Mouse (Mus musculus) stomach, embryonic 14.5 days (tissue): ENCODE data around the gene Ern1. TPM values are rescaled to one million over a fixed set of nuclear protein-coding genes. Genes with fewer than 3 reads are reported as not detected.

ENCODE experiments used
- ATAC-seq: fragments of 200-750 bp; cut with Nextera tagmentation; 2 replicates; pipeline ENCODE4 v1.8.0; 2017; ENCODE audit warnings: low read depth, moderate TSS enrichment; ENCODE audit not compliant: insufficient number of reproducible peaks, insufficient read depth, low FRiP score
- H3K27ac ChIP-seq: fragments of 300-500 bp; sonication (generic); 2 replicates; pipeline ENCODE4 v1.5.1; 2014; ENCODE audit warnings: mild to moderate bottlenecking, low read length, moderate library complexity, mixed read lengths
- H3K27me3 ChIP-seq: fragments of 300-500 bp; sonication (generic); 2 replicates; pipeline ENCODE4 v1.6.1; 2014; ENCODE audit warnings: low read length, control low read depth, mixed read lengths; ENCODE audit not compliant: control insufficient read depth, insufficient read depth
- H3K36me3 ChIP-seq: fragments of 300-500 bp; sonication (generic); 2 replicates; pipeline ENCODE4 v1.6.1; 2014; ENCODE audit warnings: mild to moderate bottlenecking, control low read depth, low read length, moderate library complexity, mixed read lengths; ENCODE audit not compliant: control insufficient read depth, insufficient read depth
- H3K4me1 ChIP-seq: fragments of 300-500 bp; sonication (generic); 2 replicates; pipeline ENCODE4 v1.6.1; 2014; ENCODE audit warnings: low read length, control low read depth, mixed read lengths; ENCODE audit not compliant: control insufficient read depth, insufficient read depth
- H3K4me2 ChIP-seq: fragments of 300-500 bp; sonication (generic); replicated peaks from 2 replicates; pipeline ENCODE4 v1.6.1; 2014; ENCODE audit warnings: low read depth, low read length, control low read depth
- H3K4me3 ChIP-seq: fragments of 300-500 bp; sonication (generic); 2 replicates; pipeline ENCODE4 v1.5.1; 2014; ENCODE audit warnings: low read depth, low read length, control low read depth
- H3K9ac ChIP-seq: fragments of 300-500 bp; sonication (generic); replicated peaks from 2 replicates; pipeline ENCODE4 v1.6.1; 2014; ENCODE audit warnings: low read depth, mild to moderate bottlenecking, control low read depth, low read length, moderate library complexity, mixed read lengths
- H3K9me3 ChIP-seq: fragments of 300-500 bp; sonication (generic); 2 replicates; pipeline ENCODE4 v1.6.1; 2016; ENCODE audit warnings: low read depth, low read length, control low read depth; ENCODE audit not compliant: control insufficient read depth
- WGBS: fragments of 180-500 bp; shearing (Covaris S2); extraction: QIAGEN DNeasy Blood & Tissue Kit; methylation state at CpG from one replicate; pipeline ENCODE4 v1.1.7; 2014; 5-methylcytosine and 5-hydroxymethylcytosine counted together
- polyA plus RNA-seq: library from polyadenylated mRNA; unstranded; fragments of >200 nt; fragmentation: Nextera tagmentation; extraction: Ambion mirVana; gene quantifications from 2 replicates; pipeline ENCODE4 v1.2.1, GENCODE M21; 2014

Ern1 gene
- polyA plus RNA-seq, 1 experiment from 2014 or later: 7.6 TPM

GRCm38 (mm10) chr11:106489036-106489693 lies 1.5 kb upstream of the Ern1 start:
- WGBS: 57% methylated on average over 7 of the region's 7 CpGs

GRCm38 (mm10) chr11:106488126-106488561 lies 492 bp upstream of the Ern1 start:
- Histone ChIP-seq H3K9me3 (no peaks in the 10 kb centered on the region), H3K36me3 (no peaks in the 10 kb centered on the region), H3K4me3 (peak overlapping the region; percentile 90), H3K27ac (peak overlapping the region; percentile 81), H3K4me1 (peaks cover 6% of the 10 kb centered on the region; the same call in 1 of the 2 replicates), H3K27me3 (no peaks in the 10 kb centered on the region), H3K9ac (no peak overlapping the region), H3K4me2 (peak overlapping the region; percentile 75)
- WGBS: 6% methylated on average over 17 of the region's 17 CpGs
- peak; percentile 50; the same call in 1 of the 2 replicates for ATAC-seq

More at GRCm38 (mm10) chr11:106489036-106489693, 1.5 kb upstream of the Ern1 start:
- H3K9ac ChIP-seq: no peak overlapping the region
- H3K4me3 ChIP-seq: no peak overlapping the region
- H3K9me3 ChIP-seq: no peaks in the 10 kb centered on the region
- H3K36me3 ChIP-seq: no peaks in the 10 kb centered on the region
- H3K27ac ChIP-seq: no peak overlapping the region
- H3K27me3 ChIP-seq: no peaks in the 10 kb centered on the region
- H3K4me1 ChIP-seq: peaks cover 6% of the 10 kb centered on the region; the same call in 1 of the 2 replicates
- no peak overlapping the region for H3K4me2 ChIP-seq
- no peak for ATAC-seq

GRCm38 (mm10) chr11:106486866-106487732 lies 553 bp downstream of the Ern1 start:
- under 1% methylated on average over 78 of the region's 86 CpGs for WGBS
- no peaks in the 10 kb centered on the region for H3K36me3 ChIP-seq
- H3K9ac ChIP-seq: peak overlapping the region; percentile 90
- peak; percentile 76 for ATAC-seq
- peak overlapping the region; percentile 90 for H3K4me3 ChIP-seq
- peaks cover 6% of the 10 kb centered on the region; the same call in 1 of the 2 replicates for H3K4me1 ChIP-seq
- H3K9me3 ChIP-seq: no peaks in the 10 kb centered on the region
- H3K27ac ChIP-seq: peak overlapping the region; percentile 89
- H3K27me3 ChIP-seq: no peaks in the 10 kb centered on the region
- peak overlapping the region; percentile 75 for H3K4me2 ChIP-seq

- 17% methylated on average over 16 of the region's 16 CpGs for WGBS
- no peaks in the 10 kb centered on the region for H3K36me3 ChIP-seq
- no peak overlapping the region for H3K9ac ChIP-seq
- peaks cover 6% of the 10 kb centered on the region; the same call in 1 of the 2 replicates for H3K4me1 ChIP-seq
- H3K9me3 ChIP-seq: no peaks in the 10 kb centered on the region
- H3K4me3 ChIP-seq: peak overlapping the region; percentile 90
- no peak for ATAC-seq
- H3K27ac ChIP-seq: no peak overlapping the region
- peak overlapping the region; percentile 75 for H3K4me2 ChIP-seq
- H3K27me3 ChIP-seq: no peaks in the 10 kb centered on the region
Measured at GRCm38 (mm10) chr11:106486042-106486865, 1.4 kb downstream of the Ern1 start.

- no peaks in the 10 kb centered on the region for H3K27me3 ChIP-seq
- H3K4me3 ChIP-seq: peak overlapping the region; percentile 90; the same call in 1 of the 2 replicates
- no peak overlapping the region for H3K9ac ChIP-seq
- peak overlapping the region; percentile 75; the same call in 1 of the 2 replicates for H3K4me2 ChIP-seq
- WGBS: 67% methylated on average over 4 of the region's 4 CpGs
- no peak for ATAC-seq
- H3K9me3 ChIP-seq: no peaks in the 10 kb centered on the region
- no peaks in the 10 kb centered on the region for H3K36me3 ChIP-seq
- no peak overlapping the region for H3K27ac ChIP-seq
- H3K4me1 ChIP-seq: peaks cover 6% of the 10 kb centered on the region; the same call in 1 of the 2 replicates
Measured at GRCm38 (mm10) chr11:106485611-106486010, 2.0 kb downstream of the Ern1 start.

- H3K27me3 ChIP-seq: no peaks in the 10 kb centered on the region
- H3K4me1 ChIP-seq: peaks cover 6% of the 10 kb centered on the region; the same call in 1 of the 2 replicates
- no peaks in the 10 kb centered on the region for H3K9me3 ChIP-seq
- H3K4me3 ChIP-seq: no peak overlapping the region
- ATAC-seq: no peak
- no peaks in the 10 kb centered on the region for H3K36me3 ChIP-seq
- WGBS: 79% methylated on average over 4 of the region's 4 CpGs
- H3K4me2 ChIP-seq: no peak overlapping the region
- no peak overlapping the region for H3K27ac ChIP-seq
- no peak overlapping the region for H3K9ac ChIP-seq
Measured at GRCm38 (mm10) chr11:106484875-106485274, 2.8 kb downstream of the Ern1 start.

GRCm38 (mm10) chr11:106482867-106483266 lies 4.8 kb downstream of the Ern1 start:
- H3K36me3 ChIP-seq: no peaks in the 10 kb centered on the region
- no peaks in the 10 kb centered on the region for H3K4me1 ChIP-seq
- no peak overlapping the region for H3K4me3 ChIP-seq
- 90% methylated on average over 8 of the region's 8 CpGs for WGBS
- H3K27me3 ChIP-seq: no peaks in the 10 kb centered on the region
- H3K9ac ChIP-seq: no peak overlapping the region
- H3K27ac ChIP-seq: no peak overlapping the region
- no peaks in the 10 kb centered on the region for H3K9me3 ChIP-seq
- no peak overlapping the region for H3K4me2 ChIP-seq
- ATAC-seq: no peak

GRCm38 (mm10) chr11:106481651-106482050 lies 6.0 kb downstream of the Ern1 start:
- H3K9ac ChIP-seq: no peak overlapping the region
- no peak overlapping the region for H3K4me3 ChIP-seq
- no peaks in the 10 kb centered on the region for H3K4me1 ChIP-seq
- no peaks in the 10 kb centered on the region for H3K9me3 ChIP-seq
- no peaks in the 10 kb centered on the region for H3K36me3 ChIP-seq
- 26% methylated on average over 4 of the region's 4 CpGs for WGBS
- H3K27ac ChIP-seq: no peak overlapping the region
- no peak overlapping the region for H3K4me2 ChIP-seq
- no peaks in the 10 kb centered on the region for H3K27me3 ChIP-seq
- ATAC-seq: no peak
